Mouse (Mus musculus) liver, adult 2 months (tissue): Measurements from ENCODE around the gene Spata17. TPM values are rescaled to one million over a fixed set of nuclear protein-coding genes. Genes with fewer than 3 reads are reported as not detected.
A peak's percentile ranks its signal among the peaks of the same experiment; 100 is the strongest.

Source experiments
- DNase-seq: peaks from one replicate; pipeline ENCODE4 v3.0.0-alpha.2; 2011; ENCODE audit warnings: low read depth, low spot score; ENCODE audit errors: extremely low read depth
- H3K27ac ChIP-seq: fragments of 200-500 bp; replicated peaks from 2 replicates; pipeline ENCODE4 v1.5.1; 2012; ENCODE audit warnings: low read depth, mild to moderate bottlenecking, control low read depth, inconsistent platforms, low read length; ENCODE audit not compliant: insufficient read depth
- H3K27me3 ChIP-seq: fragments of 200-500 bp; 2 replicates; pipeline ENCODE4 v1.6.1; 2012; ENCODE audit warnings: mild to moderate bottlenecking, moderate library complexity, low read length, inconsistent platforms; ENCODE audit not compliant: control insufficient read depth, insufficient read depth
- H3K36me3 ChIP-seq: fragments of 200-500 bp; 2 replicates; pipeline ENCODE4 v1.6.1; 2012; ENCODE audit warnings: low read length, inconsistent platforms; ENCODE audit not compliant: control insufficient read depth, insufficient read depth
- H3K4me1 ChIP-seq: fragments of 200-500 bp; 2 replicates; pipeline ENCODE4 v1.6.1; 2011; ENCODE audit warnings: low read length; ENCODE audit not compliant: control insufficient read depth, insufficient read depth
- H3K4me3 ChIP-seq: fragments of 200-500 bp; 2 replicates; pipeline ENCODE4 v1.5.1; 2011; ENCODE audit warnings: low read depth, mild to moderate bottlenecking, control low read depth, low read length, moderate library complexity; ENCODE audit not compliant: insufficient read depth
- H3K79me2 ChIP-seq: fragments of 200-500 bp; 2 replicates; pipeline ENCODE4 v1.6.1; 2012; ENCODE audit warnings: inconsistent platforms, mild to moderate bottlenecking, low read length, moderate library complexity; ENCODE audit not compliant: control insufficient read depth, insufficient read depth
- H3K9ac ChIP-seq: fragments of 200-500 bp; 2 replicates; pipeline ENCODE4 v1.6.1; 2012; ENCODE audit warnings: low read depth, mild to moderate bottlenecking, control low read depth, inconsistent platforms, low read length
- CTCF ChIP-seq: fragments of 200-500 bp; IDR thresholded peaks from 2 replicates; pipeline ENCODE4 v1.5.1; 2011; ENCODE audit warnings: low read depth, low read length, control low read depth
- POLR2A ChIP-seq: fragments of 200-500 bp; IDR thresholded peaks from 2 replicates; pipeline ENCODE4 v1.6.1; 2011; ENCODE audit warnings: low read length, control low read depth; ENCODE audit not compliant: insufficient read depth; ENCODE audit errors: extremely low read depth
- WGBS: fragments of 180-500 bp; shearing (Covaris S2); methylation state at CpG from one replicate; pipeline ENCODE4 v1.1.7; 2018; 5-methylcytosine and 5-hydroxymethylcytosine counted together
- polyA plus RNA-seq: library from polyadenylated mRNA; depleted of rRNA; stranded (reverse); fragments of >200 nt; gene quantifications from 2 replicates; pipeline ENCODE4 v1.2.3, GENCODE M21; 2012
- total RNA-seq: library from RNA; depleted of rRNA; stranded (reverse); fragments of >200 nt; gene quantifications from 2 replicates; pipeline ENCODE4 v1.2.3, GENCODE M21; 2014

Gene Spata17
- total and polyA plus RNA-seq, 2 experiments, result 0.83 TPM; not detected in 1

DNA sequence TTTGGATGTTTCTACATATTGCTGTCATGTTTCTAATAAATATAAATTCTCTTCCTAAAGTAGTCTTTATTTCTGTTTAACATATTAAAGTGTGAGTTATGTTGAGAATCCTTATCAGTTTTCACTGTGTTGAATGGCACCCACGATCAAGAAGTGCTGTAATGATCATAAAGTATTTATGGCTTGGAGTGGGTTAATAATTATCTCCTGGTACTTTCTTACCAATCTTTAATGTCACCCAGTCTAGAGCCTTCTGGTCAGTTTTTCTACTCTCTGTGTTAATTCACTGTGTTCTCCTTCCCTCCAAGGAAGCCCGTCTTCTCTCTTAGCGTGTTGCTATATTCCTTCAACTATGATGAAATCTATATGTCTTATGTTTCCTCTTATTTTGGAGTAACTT is 25.0 kb upstream of the Spata17 start:
- Histone ChIP-seq H3K27me3 (no peaks in the 10 kb centered on the region), H3K9ac (no peak overlapping the region), H3K79me2 (no peaks in the 10 kb centered on the region; the same call in 1 of the 2 replicates), H3K36me3 (peaks cover under 1% of the 10 kb centered on the region; the same call in 1 of the 2 replicates), H3K4me3 (no peak overlapping the region), H3K27ac (no peak overlapping the region), H3K4me1 (peaks cover 21% of the 10 kb centered on the region)
- DNase-seq, result no peak
- WGBS, result 95% methylated on average over 3 of the region's 3 CpGs
- no peak for TF ChIP-seq CTCF
- no peak for TF ChIP-seq POLR2A

DNA sequence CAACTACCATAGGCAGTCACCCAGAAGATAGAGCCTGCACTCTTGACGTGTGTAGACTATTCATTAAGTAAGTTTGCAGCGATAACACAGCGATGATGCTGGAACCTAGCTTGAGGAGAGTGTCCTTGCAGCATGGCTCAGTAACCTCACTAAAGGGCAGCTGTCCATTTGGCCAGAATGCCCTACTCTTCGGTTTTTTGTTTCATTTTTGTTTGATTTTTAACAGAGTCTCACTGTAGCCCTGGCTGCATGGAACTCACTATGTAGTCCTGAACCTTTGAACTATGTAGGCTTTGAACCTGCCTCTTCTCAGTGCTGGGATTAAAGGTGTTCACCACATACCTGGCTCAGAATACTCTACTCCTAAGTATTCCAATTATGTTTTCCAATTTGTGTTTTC is 22.8 kb upstream of the Spata17 start:
- Histone ChIP-seq H3K4me3 (no peak overlapping the region), H3K79me2 (no peaks in the 10 kb centered on the region; the same call in 1 of the 2 replicates), H3K27ac (0 out of 2 replicates have a peak overlapping the region, but pooled peaks have one; percentile 0), H3K9ac (no peak overlapping the region), H3K36me3 (peaks cover 9% of the 10 kb centered on the region), H3K4me1 (peaks cover 12% of the 10 kb centered on the region; the same call in 1 of the 2 replicates), H3K27me3 (no peaks in the 10 kb centered on the region)
- WGBS, result 25% methylated on average over 4 of the region's 4 CpGs
- TF ChIP-seq CTCF (no peak), POLR2A (no peak)
- DNase-seq, result peak; percentile 93

DNA sequence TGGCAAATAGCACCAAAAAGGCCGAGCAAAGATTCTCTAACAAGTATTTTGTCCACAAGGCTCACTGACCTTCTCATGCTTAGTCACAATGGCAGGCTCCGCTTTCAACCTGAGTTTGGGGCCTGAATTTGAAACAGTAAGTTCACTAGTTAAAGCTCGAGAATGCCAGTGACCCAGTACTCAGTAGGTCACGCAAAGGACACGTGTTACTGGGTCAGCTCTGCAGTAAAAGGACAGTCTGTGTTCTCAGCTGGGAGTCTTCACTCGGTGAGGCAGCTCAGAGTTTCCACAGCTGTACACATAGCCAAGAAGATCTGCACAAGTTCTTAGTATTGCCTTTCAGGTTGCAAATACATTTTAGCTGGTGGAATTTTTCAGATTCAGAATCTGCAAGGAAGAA is 21.0 kb upstream of the Spata17 start:
- Histone ChIP-seq H3K27ac (no peak overlapping the region), H3K4me3 (no peak overlapping the region), H3K27me3 (no peaks in the 10 kb centered on the region), H3K9ac (no peak overlapping the region), H3K4me1 (peaks cover 10% of the 10 kb centered on the region; the same call in 1 of the 2 replicates), H3K79me2 (no peaks in the 10 kb centered on the region; the same call in 1 of the 2 replicates), H3K36me3 (peaks cover 12% of the 10 kb centered on the region)
- 52% methylated on average over 6 of the region's 6 CpGs for whole genome bisulfite sequencing
- peak; percentile 86 for DNase-seq
- TF ChIP-seq POLR2A (no peak), CTCF (no peak)

GRCm38 (mm10) chr1:187235161-187235560 is 19.9 kb upstream of the Spata17 start:
- peaks cover 20% of the 10 kb centered on the region for H3K36me3 ChIP-seq
- H3K4me1 ChIP-seq, result peaks cover 10% of the 10 kb centered on the region; the same call in 1 of the 2 replicates
- no peak overlapping the region for H3K9ac ChIP-seq
- no peak overlapping the region for H3K27ac ChIP-seq
- H3K27me3 ChIP-seq, result no peaks in the 10 kb centered on the region
- H3K4me3 ChIP-seq, result no peak overlapping the region
- no peaks in the 10 kb centered on the region; the same call in 1 of the 2 replicates for H3K79me2 ChIP-seq
- TF ChIP-seq CTCF (no peak), POLR2A (no peak)
- no peak for DNase-seq
- WGBS, result 92% methylated on average over 3 of the region's 3 CpGs

GRCm38 (mm10) chr1:187232996-187233615 is 17.8 kb upstream of the Spata17 start:
- TF ChIP-seq POLR2A (no peak), CTCF (no peak)
- Histone ChIP-seq H3K9ac (no peak overlapping the region), H3K27ac (no peak overlapping the region), H3K4me1 (peaks cover 8% of the 10 kb centered on the region; the same call in 1 of the 2 replicates), H3K36me3 (peaks cover 23% of the 10 kb centered on the region), H3K79me2 (peaks cover 8% of the 10 kb centered on the region; the same call in 1 of the 2 replicates), H3K4me3 (no peak overlapping the region), H3K27me3 (no peaks in the 10 kb centered on the region)
- DNase-seq, result no peak
- 86% methylated on average over 7 of the region's 7 CpGs for WGBS
